Mouse (Mus musculus) layer of hippocampus, postnatal 36 days (tissue): ENCODE data around the gene Abhd17c. TPM values are rescaled to one million over a fixed set of nuclear protein-coding genes. Genes with fewer than 3 reads are reported as not detected.
"Not testable (repeated sequence)": the region's sequence is repeated elsewhere in the genome, so short reads cannot be mapped to it uniquely, and the experiment has no call there.

ENCODE experiments used
- DNase-seq, 2 experiments: peaks; one replicate each; pipeline ENCODE4 v3.0.0; 2022
- total RNA-seq, 2 experiments: library from RNA; stranded (reverse); gene quantifications; 2 replicates each; pipeline ENCODE4 v1.2.3; 2021

The Abhd17c gene
- 10 to 100 TPM; 56.4 to 59.1 TPM for total RNA-seq

DNA sequence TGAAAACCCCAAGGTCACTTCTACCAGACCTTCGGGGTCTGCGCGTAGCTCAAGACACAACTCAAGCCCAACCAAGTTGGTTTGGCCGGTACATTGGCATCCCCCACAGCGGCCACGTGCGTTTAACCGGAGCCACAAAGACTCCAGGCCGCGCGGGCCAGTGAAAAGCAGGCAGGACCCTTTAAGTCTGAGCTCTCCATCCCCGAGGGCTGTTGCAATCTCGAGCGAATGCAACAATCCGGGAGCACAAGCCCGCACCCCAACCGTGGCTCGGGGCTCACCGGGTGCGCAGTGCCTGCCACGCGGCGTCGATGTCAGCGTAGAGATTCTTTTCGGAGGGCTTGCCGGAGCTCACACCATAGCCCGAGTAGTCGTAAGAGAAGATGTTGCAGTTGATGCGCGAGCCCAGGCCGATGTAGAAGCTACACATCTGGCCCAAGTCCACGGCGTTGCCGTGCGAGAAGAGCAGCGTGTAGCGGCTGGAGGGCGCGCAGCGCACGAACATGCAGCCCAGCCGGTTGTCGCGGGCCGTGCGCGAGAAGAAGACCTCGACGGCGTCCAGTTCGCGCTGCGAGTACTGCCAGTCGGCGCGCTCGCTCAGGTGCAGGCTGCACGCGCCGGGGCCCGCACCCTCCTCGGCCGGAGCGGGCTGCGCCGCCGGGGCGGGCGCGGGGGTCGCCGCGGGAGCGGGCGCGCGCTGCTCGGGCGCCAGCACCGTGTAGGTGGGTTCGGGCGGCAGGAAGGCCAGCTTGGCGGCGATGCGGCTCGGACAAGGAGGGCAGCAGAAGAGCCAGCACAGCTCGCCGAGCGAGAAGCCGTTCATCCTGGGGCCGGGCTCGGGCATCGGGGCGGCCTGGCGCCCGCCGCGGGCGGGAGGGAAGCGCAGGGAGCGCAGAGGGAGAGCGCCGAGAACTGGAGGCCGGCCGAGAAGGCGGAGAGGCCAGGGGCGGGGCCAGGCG, at the start of gene Abhd17c:
Gene Abhd17c, minus strand, starts transcription at position 893 of the 959 bp plus-strand sequence.
- peak; percentile 54 to 57 for DNase-seq

DNA sequence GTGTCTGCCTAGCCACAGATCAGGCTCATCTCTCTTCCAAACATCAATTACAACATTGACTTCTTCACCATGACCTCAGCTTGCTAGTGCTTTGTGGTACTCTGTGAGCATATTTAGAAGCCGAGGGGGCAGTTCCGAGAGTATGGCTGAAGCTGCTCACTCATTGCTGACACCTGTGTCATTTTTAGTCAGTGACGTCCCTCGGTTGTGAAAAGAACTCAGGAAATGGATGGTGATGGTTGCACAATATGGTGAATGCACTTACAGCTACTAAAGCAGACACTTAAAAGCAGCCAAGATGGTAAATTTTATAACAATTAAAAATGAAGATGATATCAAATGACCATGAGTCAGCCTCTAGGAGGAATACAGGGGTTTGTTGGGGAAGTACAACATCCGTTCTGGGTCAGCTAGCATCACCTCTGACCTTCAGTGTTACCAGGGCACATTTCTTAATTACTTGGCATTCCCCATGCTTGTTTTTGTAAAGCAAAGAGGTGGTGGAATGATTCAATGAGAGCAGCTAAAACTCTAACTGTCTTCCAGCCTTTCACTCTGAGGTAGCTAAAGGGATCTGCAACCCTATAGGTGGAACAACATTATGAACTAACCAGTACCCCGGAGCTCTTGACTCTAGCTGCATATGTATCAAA, 45.6 kb upstream of the Abhd17c start:
- DNase-seq: no peak

DNA sequence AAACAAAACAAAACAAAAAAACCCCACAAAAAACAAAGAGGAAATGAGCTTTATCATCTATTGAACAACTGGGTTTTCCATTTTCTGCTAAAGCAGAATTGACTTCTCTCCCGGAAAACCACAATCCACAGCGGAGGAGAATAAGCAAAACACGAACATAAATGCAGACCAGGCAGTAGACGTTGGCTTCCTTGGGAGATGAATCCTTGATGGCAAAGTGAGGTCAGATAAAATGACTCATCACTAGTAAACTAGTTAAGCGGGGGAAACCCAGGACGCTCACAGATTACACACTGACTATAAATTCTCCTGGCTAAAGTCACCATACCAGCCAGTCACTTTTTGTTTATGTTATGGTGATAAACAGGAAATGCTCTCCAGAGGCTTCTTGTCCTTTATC, 44.5 kb upstream of the Abhd17c start:
- no peak for DNase-seq

DNA sequence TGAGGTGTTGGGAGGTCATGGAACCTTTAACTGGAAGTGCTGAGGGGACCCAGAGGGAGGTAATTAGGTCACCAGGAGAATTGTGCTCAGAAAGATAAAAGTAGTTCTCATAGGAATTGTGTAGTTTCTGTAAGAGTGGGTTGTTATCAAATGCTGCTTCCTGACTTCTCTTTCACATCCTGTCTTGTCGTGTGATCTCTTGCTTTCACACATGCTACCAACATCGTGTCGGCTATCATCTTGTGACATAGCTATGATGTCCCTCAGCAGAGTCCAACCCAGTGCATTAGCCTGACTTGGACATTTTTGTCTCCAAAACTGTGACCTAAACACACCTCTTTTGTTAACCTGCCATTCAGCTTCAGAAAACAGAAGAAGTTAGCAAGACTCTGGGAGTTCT, 40.6 kb upstream of the Abhd17c start:
- DNase-seq: no peak

- no peak for DNase-seq
These were observed 39.8 kb upstream of the Abhd17c start for GRCm38 (mm10) chr7:84191476-84191875.

DNA sequence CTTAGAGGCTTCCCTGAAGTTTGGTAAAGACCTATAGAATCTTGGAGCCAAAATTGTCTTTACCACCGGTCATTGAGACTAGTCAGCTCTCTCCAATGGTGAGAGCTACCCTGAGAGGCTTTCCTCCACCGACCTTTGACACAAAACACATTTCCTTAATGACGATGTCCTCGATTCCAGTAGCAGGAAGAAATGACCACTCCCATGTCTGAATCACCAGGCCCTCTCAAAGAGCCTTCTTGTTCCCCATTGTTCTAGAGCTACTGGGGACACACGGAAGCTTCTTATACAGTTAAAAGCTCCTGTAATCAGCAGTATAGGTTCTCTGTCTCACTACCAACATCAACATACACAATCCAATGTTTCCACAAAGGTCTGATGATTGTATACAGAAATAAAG, 36.5 kb upstream of the Abhd17c start:
- no peak for DNase-seq

DNA sequence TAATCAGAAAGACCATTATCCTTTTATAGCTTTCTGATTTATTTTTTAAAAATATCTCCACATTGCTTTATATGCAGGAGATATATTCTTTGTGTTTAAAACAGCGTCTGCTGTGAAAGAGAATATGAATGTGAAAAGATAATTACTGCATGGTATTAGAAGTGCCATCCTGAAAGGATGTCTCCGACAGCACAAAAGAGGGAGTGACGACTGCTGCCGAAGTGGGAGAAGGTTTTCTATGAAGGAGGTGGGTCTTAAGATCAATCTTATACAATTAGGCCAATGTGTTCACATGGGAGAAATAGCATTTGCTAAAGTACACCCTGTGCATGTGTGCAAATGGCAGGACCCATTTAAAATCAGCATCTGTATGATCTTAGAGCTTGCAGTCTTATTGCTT, 33.5 kb upstream of the Abhd17c start:
- DNase-seq: no peak

- no peak for DNase-seq
These were observed 33.0 kb upstream of the Abhd17c start for GRCm38 (mm10) chr7:84184703-84185102.

DNA sequence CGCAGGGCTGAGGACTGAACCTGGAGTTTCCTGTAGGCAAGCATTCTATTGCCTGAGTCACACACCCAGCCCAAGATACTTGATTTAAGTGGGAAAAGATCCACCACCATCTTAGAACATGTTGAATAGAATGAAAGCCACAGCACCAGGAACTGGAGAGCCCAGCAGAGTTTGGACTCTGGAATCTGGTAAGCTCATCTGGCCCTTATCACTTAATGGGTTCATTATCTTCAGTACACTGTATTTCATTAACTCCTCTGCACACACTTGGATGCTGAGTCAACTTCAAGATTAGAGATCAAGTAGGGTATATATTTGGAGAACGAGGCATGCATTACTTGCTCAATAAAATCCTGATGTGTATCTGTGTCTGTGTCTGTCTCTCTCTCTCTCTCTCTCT, 27.1 kb upstream of the Abhd17c start:
- DNase-seq: not testable (repeated sequence)

GRCm38 (mm10) chr7:84174655-84175448, 23.2 kb upstream of the Abhd17c start:
- DNase-seq: peak; percentile 69 to 73

GRCm38 (mm10) chr7:84173394-84173793, 21.7 kb upstream of the Abhd17c start:
- DNase-seq: no peak

DNA sequence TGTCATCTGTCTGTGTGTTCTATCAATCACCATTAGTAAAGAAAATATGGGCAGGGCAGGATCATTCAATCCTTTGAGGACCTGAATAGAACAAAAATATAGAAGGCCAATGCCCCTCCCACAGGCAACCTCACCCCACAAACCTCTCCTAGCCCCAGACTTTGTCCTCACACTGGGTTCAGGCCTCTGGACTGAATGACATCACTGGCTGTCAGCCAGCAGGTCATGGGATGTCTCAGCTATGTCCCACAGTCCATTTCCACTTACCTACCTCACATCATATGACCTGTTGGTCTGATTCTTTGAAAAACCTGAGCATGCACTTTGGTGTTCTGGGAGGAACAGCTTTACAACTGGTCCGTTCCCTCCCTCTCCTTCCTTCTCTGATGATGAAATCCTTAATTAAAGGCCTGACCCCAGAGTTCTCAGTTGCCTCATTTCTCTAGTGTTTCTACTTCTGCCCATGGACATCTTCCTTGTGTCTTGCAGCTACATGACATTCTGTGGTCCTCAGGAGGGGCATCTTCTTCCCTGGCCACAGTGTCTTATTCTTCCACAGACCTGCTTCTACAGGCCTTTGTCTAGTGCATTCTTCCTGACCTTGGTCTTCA, 19.6 kb upstream of the Abhd17c start:
- no peak for DNase-seq

DNA sequence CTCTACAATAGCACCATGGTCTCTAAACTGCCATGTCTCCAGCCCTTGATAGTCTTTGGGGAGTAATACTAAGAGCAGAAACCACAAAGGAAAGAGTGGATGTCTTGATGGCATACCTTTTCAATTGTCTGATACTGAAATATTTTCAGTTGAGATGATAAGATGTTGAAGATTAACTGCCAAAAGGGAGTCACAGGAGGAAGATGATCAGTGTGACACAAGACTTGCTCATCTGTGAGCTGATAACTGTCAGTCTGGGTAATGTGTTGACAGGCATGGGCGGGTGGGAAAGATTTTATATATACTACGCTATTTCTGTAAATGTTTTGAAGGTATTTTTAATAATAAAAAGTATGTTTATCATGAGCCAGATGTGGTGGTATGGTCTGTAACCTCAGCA, 16.7 kb upstream of the Abhd17c start:
- no peak for DNase-seq

DNA sequence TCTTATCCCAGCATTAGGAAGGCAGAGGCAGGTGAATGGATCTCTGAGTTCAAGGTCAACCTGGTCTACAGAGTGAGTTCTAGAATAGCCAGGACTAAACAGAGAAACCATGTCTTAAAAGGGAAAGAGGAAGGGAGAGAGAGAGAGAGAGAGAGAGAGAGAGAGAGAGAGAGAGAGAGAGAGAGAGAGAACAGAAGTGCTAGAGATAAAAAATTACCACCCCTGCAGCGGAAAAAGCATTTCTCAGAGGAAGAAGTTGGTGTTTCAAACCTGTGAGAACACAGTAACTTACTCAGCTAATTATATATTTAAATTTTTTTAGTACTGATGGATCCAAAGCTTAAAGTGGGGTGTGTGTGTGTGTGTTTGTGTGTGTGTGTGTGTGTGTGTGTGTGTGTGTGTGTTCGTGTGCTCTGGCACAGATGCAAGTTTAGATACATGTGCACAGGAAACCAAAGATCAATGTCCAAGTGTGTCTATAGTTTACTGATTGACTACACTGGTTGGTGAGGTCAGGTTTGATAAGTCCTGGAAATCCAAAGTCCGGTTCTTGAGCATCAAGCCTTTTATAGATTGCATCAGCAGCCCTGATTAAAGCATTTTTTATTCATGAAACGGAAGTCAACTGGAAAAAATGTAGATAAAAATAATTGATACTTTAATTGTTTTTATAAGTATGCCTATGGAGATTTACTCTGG, 15.2 kb upstream of the Abhd17c start:
- no peak for DNase-seq

DNA sequence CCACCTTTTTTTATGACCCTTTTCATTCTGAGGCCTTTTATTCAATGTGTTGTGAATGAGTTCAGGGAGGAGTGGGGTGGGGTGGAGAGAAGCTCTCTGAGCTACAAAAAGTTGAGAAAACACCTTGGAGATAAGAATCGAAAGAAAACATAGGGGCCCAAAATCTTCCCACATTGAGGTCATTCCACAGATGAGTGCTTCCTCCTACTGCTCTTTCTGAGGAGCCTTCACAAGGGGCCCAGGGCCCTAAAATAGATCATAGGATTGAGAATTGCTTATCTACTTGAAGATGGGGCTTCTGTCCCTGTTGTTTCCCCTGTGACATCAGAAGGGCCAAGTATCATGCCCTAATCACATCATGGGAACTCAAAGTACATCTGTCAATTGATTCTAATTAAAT, 14.3 kb upstream of the Abhd17c start:
- no peak for DNase-seq

DNA sequence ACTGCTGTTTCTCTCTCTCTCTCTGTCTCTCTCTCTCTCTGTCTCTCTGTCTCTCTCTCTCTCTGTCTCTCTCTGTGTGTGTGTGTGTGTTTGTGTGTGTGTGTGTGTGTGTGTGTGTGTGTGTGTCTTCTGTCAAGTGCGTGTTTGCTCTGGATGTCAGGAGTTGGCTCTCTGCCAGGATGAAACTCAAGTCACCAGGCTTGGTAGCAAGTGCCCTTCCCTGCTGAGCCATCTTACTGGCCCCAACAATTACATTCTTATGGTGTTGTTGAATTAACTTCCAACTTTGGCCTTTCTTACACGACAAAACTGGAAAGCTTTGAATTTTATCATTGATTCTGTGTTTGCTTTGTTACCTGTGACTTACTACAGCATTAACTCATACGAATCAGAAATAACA, 13.6 kb upstream of the Abhd17c start:
- no peak for DNase-seq

DNA sequence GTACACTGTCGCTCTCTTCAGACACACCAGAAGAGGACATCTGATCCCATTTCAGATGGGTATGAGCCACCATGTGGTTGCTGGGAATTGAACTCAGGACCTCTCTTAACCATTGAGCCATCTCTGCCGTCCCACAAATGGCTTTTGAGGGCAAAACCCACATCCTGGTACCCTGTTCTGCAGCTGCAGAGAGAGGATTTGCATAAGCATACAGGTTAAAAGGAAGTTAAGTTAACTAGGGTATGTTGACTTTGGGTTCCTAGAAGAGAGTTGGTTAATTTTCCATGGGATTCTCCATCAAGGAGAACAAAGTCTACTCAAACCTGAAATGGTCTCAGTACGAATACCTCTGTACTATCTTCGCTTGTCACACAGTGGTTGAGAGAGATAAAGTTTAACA, 13.2 kb upstream of the Abhd17c start:
- no peak for DNase-seq

DNA sequence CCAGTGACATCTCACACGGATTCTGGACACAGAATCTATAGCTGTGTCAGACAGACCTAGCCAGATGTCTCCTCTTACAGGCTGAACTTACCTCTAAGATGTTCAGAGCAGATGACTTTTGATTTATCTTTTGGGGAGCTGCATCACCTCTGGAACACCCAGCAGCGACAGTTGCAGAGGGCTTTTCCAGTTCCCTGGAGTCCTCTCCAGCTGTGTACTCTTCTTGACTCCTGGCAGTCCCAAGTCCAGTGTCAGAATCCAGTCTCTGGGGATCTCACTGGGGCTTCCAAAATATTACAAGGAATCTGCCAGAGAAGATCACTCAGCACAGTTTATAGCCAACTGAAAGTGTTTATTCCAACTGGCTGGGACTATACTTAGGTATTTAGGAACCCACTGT, 12.7 kb upstream of the Abhd17c start:
- no peak for DNase-seq

- DNase-seq: no peak
These were observed 11.9 kb upstream of the Abhd17c start for GRCm38 (mm10) chr7:84163585-84163984.

- no peak for DNase-seq
These were observed 7.7 kb upstream of the Abhd17c start for GRCm38 (mm10) chr7:84159414-84159813.

DNA sequence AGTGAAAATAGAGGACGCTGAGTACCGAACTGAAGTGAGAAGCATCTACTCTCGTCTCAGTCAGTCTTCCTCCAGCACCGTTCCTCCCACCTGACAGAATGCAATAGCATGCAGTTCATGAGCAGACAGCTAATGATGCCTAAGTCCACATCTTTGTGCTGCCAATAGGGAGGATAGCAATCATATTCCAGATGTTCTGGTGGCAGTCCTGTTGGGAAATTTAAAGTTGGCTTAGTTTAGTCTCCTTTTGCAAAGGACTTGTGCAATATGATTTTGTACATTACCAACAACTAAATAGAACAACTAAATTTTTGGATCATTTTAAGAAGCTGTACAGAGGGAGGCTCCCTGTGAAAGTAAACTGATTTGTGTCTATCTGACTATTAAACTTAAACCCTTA, 2.1 kb upstream of the Abhd17c start:
- DNase-seq: no peak

DNA sequence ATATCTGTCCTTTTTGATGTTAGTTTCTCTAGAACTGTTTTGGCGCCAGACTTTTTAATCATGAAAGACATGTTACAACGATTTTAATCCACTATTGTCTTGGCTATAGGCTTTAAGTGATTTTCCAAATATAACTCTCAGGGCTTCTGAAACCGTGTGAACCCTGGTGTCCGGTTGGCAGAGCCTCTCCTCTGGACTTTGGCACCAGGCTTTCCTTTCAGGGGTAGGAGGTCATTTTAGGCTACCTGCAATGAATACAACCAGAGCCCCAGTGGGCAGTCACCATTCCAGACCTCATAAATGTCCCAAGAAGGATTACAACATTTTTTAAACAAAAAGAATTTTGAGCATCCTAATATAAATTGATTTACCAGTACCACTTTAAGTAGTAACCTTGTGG, 1.1 kb upstream of the Abhd17c start:
- DNase-seq: no peak
